Mouse (Mus musculus) liver, postnatal 0 days (tissue): ENCODE measurements at regions not wholly inside any gene's neighbourhood (a gene's known extent, or its start where the extent isn't known, plus 50 kb on each side); places are given as distances from the start of the nearest gene placed in this dataset.

ENCODE experiments used
- ATAC-seq: fragments of 200-750 bp; cut with Nextera tagmentation; 2 replicates; pipeline ENCODE4 v1.8.0; 2017; ENCODE audit warnings: mild to moderate bottlenecking, moderate library complexity
- DNase-seq: peaks from one replicate; pipeline ENCODE4 v3.0.0-alpha.2; 2016
- H3K27ac ChIP-seq: fragments of 300-500 bp; sonication (generic); 2 replicates; pipeline ENCODE4 v1.5.1; 2014; ENCODE audit warnings: antibody characterized with exemption, moderate library complexity, mild to moderate bottlenecking, low read depth
- H3K27me3 ChIP-seq: fragments of 300-500 bp; sonication (generic); 2 replicates; pipeline ENCODE4 v1.6.1; 2014; ENCODE audit warnings: low read length, control low read depth, mixed read lengths; ENCODE audit not compliant: insufficient read depth
- H3K36me3 ChIP-seq: fragments of 300-500 bp; sonication (generic); replicated peaks from 2 replicates; pipeline ENCODE4 v1.6.1; 2014; ENCODE audit warnings: mild to moderate bottlenecking, control low read depth, low read length, moderate library complexity, mixed read lengths; ENCODE audit not compliant: insufficient read depth
- H3K4me1 ChIP-seq: fragments of 300-500 bp; sonication (generic); 2 replicates; pipeline ENCODE4 v1.6.1; 2014; ENCODE audit warnings: antibody characterized with exemption, mild to moderate bottlenecking, control low read depth; ENCODE audit not compliant: insufficient read depth
- H3K4me2 ChIP-seq: fragments of 300-500 bp; sonication (generic); 2 replicates; pipeline ENCODE4 v1.6.1; 2014; ENCODE audit warnings: low read depth, mild to moderate bottlenecking, low read length, moderate library complexity, mixed read lengths
- H3K4me3 ChIP-seq: fragments of 300-500 bp; sonication (generic); 2 replicates; pipeline ENCODE4 v1.5.1; 2014; ENCODE audit warnings: low read depth, low read length
- H3K9ac ChIP-seq: fragments of 300-500 bp; sonication (generic); replicated peaks from 2 replicates; pipeline ENCODE4 v1.6.1; 2014; ENCODE audit warnings: mild to moderate bottlenecking, moderate library complexity
- H3K9me3 ChIP-seq: fragments of 300-500 bp; sonication (generic); 2 replicates; pipeline ENCODE4 v1.6.1; 2016; ENCODE audit warnings: mild to moderate bottlenecking, control low read depth, low read length, mixed read lengths
- CTCF ChIP-seq: sonication (generic); IDR thresholded peaks from 2 replicates; pipeline ENCODE4 v1.5.1; 2016; ENCODE audit warnings: antibody characterized with exemption, low read depth
- EP300 ChIP-seq: IDR thresholded peaks from 2 replicates; pipeline ENCODE4 v1.6.1; 2016; ENCODE audit warnings: antibody characterized with exemption, low read depth, mild to moderate bottlenecking
- WGBS: fragments of 180-500 bp; shearing (Covaris S2); extraction: QIAGEN DNeasy Blood & Tissue Kit; methylation state at CpG from one replicate; pipeline ENCODE4 v1.1.7; 2014; ENCODE audit not compliant: insufficient replicate concordance; 5-methylcytosine and 5-hydroxymethylcytosine counted together

GRCm38 (mm10) chr3:80285246-80285645, 400.9 kb downstream of the Fam198b start:
- Histone ChIP-seq H3K4me1 (no peaks in the 10 kb centered on the region), H3K4me2 (no peak overlapping the region), H3K27ac (peak overlapping the region; percentile 51; the same call in 1 of the 2 replicates), H3K36me3 (no peaks in the 10 kb centered on the region), H3K9ac (no peak overlapping the region), H3K9me3 (no peaks in the 10 kb centered on the region), H3K27me3 (no peaks in the 10 kb centered on the region), H3K4me3 (no peak overlapping the region)
- WGBS, result 55% methylated on average over 3 of the region's 3 CpGs
- ATAC-seq, result peak; percentile 85
- no peak for DNase-seq
- TF ChIP-seq CTCF, result no peak
- TF ChIP-seq EP300, result no peak

- 77% methylated on average over 4 of the region's 4 CpGs for WGBS
- TF ChIP-seq EP300 (no peak), CTCF (no peak)
- no peak overlapping the region for H3K27ac ChIP-seq
- H3K9me3 ChIP-seq, result no peaks in the 10 kb centered on the region
- no peak overlapping the region for H3K4me2 ChIP-seq
- no peaks in the 10 kb centered on the region for H3K36me3 ChIP-seq
- no peak for ATAC-seq
- no peak for DNase-seq
- H3K4me3 ChIP-seq, result no peak overlapping the region
- no peaks in the 10 kb centered on the region for H3K4me1 ChIP-seq
- no peak overlapping the region for H3K9ac ChIP-seq
- H3K27me3 ChIP-seq, result no peaks in the 10 kb centered on the region
Observed at GRCm38 (mm10) chr3:80293485-80293884, 409.2 kb downstream of the Fam198b start.

GRCm38 (mm10) chr3:80307632-80308031, 423.3 kb downstream of the Fam198b start:
- Histone ChIP-seq H3K36me3 (no peaks in the 10 kb centered on the region), H3K27ac (no peak overlapping the region), H3K4me3 (no peak overlapping the region), H3K4me1 (no peaks in the 10 kb centered on the region), H3K4me2 (no peak overlapping the region), H3K9me3 (no peaks in the 10 kb centered on the region), H3K9ac (no peak overlapping the region), H3K27me3 (no peaks in the 10 kb centered on the region)
- TF ChIP-seq CTCF (no peak), EP300 (no peak)
- DNase-seq (no peak), ATAC-seq (no peak)
- 63% methylated on average over 4 of the region's 4 CpGs for WGBS

- 64% methylated on average over 4 of the region's 4 CpGs for WGBS
- Histone ChIP-seq H3K4me3 (no peak overlapping the region), H3K27ac (no peak overlapping the region), H3K4me1 (no peaks in the 10 kb centered on the region), H3K36me3 (no peaks in the 10 kb centered on the region), H3K27me3 (no peaks in the 10 kb centered on the region), H3K9me3 (no peaks in the 10 kb centered on the region), H3K4me2 (no peak overlapping the region), H3K9ac (no peak overlapping the region)
- TF ChIP-seq CTCF (no peak), EP300 (no peak)
- DNase-seq (no peak), ATAC-seq (no peak)
Observed at GRCm38 (mm10) chr3:80309931-80310330, 425.6 kb downstream of the Fam198b start.

- H3K9me3 ChIP-seq, result no peaks in the 10 kb centered on the region
- no peaks in the 10 kb centered on the region for H3K36me3 ChIP-seq
- H3K9ac ChIP-seq, result no peak overlapping the region
- H3K4me2 ChIP-seq, result no peak overlapping the region
- H3K27me3 ChIP-seq, result no peaks in the 10 kb centered on the region
- TF ChIP-seq CTCF (no peak), EP300 (no peak)
- no peak overlapping the region for H3K4me3 ChIP-seq
- WGBS, result 74% methylated on average over 2 of the region's 2 CpGs
- H3K27ac ChIP-seq, result no peak overlapping the region
- DNase-seq (no peak), ATAC-seq (no peak)
- no peaks in the 10 kb centered on the region for H3K4me1 ChIP-seq
Observed at GRCm38 (mm10) chr3:80311689-80312088, 427.4 kb downstream of the Fam198b start.

GRCm38 (mm10) chr3:80322291-80322690, 438.0 kb downstream of the Fam198b start:
- Histone ChIP-seq H3K4me2 (no peak overlapping the region), H3K4me3 (no peak overlapping the region), H3K27me3 (no peaks in the 10 kb centered on the region), H3K9ac (no peak overlapping the region), H3K27ac (no peak overlapping the region), H3K9me3 (no peaks in the 10 kb centered on the region), H3K36me3 (no peaks in the 10 kb centered on the region), H3K4me1 (no peaks in the 10 kb centered on the region)
- no peak for TF ChIP-seq CTCF
- TF ChIP-seq EP300, result no peak
- WGBS, result 58% methylated on average over 3 of the region's 3 CpGs
- DNase-seq, result no peak
- ATAC-seq, result no peak

- Histone ChIP-seq H3K4me1 (no peaks in the 10 kb centered on the region), H3K4me2 (no peak overlapping the region), H3K9ac (no peak overlapping the region), H3K9me3 (no peaks in the 10 kb centered on the region), H3K27ac (no peak overlapping the region), H3K4me3 (no peak overlapping the region), H3K27me3 (no peaks in the 10 kb centered on the region), H3K36me3 (no peaks in the 10 kb centered on the region)
- ATAC-seq (no peak), DNase-seq (no peak)
- TF ChIP-seq CTCF, result no peak
- WGBS, result 76% methylated on average over 2 of the region's 2 CpGs
Observed at GRCm38 (mm10) chr3:80324726-80325125, 440.4 kb downstream of the Fam198b start.
